Mouse (Mus musculus) stomach, embryonic 16.5 days (tissue): Measurements from ENCODE around the gene Hbb-bt. TPM values are rescaled to one million over a fixed set of nuclear protein-coding genes. Genes with fewer than 3 reads are reported as not detected.
A peak's percentile ranks its signal among the peaks of the same experiment; 100 is the strongest.

Experiments used
- ATAC-seq: fragments of 200-750 bp; cut with Nextera tagmentation; 2 replicates; pipeline ENCODE4 v1.8.0; 2017; ENCODE audit warnings: moderate number of reproducible peaks, moderate TSS enrichment; ENCODE audit not compliant: insufficient read depth, low FRiP score
- H3K27ac ChIP-seq: fragments of 300-500 bp; sonication (generic); 2 replicates; pipeline ENCODE4 v1.5.1; 2014; ENCODE audit warnings: low read length
- H3K27me3 ChIP-seq: fragments of 300-500 bp; sonication (generic); 2 replicates; pipeline ENCODE4 v1.6.1; 2014; ENCODE audit warnings: low read length, control low read depth, mixed read lengths; ENCODE audit not compliant: control insufficient read depth, insufficient read depth
- H3K36me3 ChIP-seq: fragments of 300-500 bp; sonication (generic); 2 replicates; pipeline ENCODE4 v1.6.1; 2014; ENCODE audit warnings: low read length; ENCODE audit not compliant: control insufficient read depth, insufficient read depth
- H3K4me1 ChIP-seq: fragments of 300-500 bp; sonication (generic); 2 replicates; pipeline ENCODE4 v1.6.1; 2014; ENCODE audit warnings: low read length, control low read depth, mixed read lengths; ENCODE audit not compliant: control insufficient read depth, insufficient read depth
- H3K4me2 ChIP-seq: fragments of 300-500 bp; sonication (generic); 2 replicates; pipeline ENCODE4 v1.6.1; 2014; ENCODE audit warnings: low read depth, low read length, mixed read lengths
- H3K4me3 ChIP-seq: fragments of 300-500 bp; sonication (generic); replicated peaks from 2 replicates; pipeline ENCODE4 v1.5.1; 2014; ENCODE audit warnings: mild to moderate bottlenecking, low read length
- H3K9ac ChIP-seq: fragments of 300-500 bp; sonication (generic); 2 replicates; pipeline ENCODE4 v1.6.1; 2014; ENCODE audit warnings: low read length
- H3K9me3 ChIP-seq: fragments of 300-500 bp; sonication (generic); replicated peaks from 2 replicates; pipeline ENCODE4 v1.6.1; 2016; ENCODE audit warnings: low read length, control low read depth; ENCODE audit not compliant: control insufficient read depth
- WGBS: fragments of 180-500 bp; shearing (Covaris S2); extraction: QIAGEN DNeasy Blood & Tissue Kit; methylation state at CpG from one replicate; pipeline ENCODE4 v1.1.7; 2014; 5-methylcytosine and 5-hydroxymethylcytosine counted together
- polyA plus RNA-seq: library from polyadenylated mRNA; unstranded; fragments of >200 nt; fragmentation: Nextera tagmentation; extraction: Ambion mirVana; gene quantifications from 2 replicates; pipeline ENCODE4 v1.2.1, GENCODE M21; 2015

Gene Hbb-bt
- polyA plus RNA-seq: 3,025 and 3,577 TPM in 2 replicates

- H3K9me3 ChIP-seq: no peaks in the 10 kb centered on the region
- no peak within 1 kb of the TSS for H3K9ac ChIP-seq
- H3K27ac ChIP-seq: no peak within 1 kb of the TSS
- no peak within 1 kb of the TSS for H3K4me3 ChIP-seq
- no peaks in the 10 kb centered on the region for H3K36me3 ChIP-seq
- ATAC-seq: peak; percentile 82
- H3K4me2 ChIP-seq: no peak within 1 kb of the TSS
- H3K4me1 ChIP-seq: no peaks in the 10 kb centered on the region
- WGBS: 85% methylated on average over 3 of the region's 3 CpGs
- no peaks in the 10 kb centered on the region for H3K27me3 ChIP-seq
These were observed at the start of gene Hbb-bt for GRCm38 (mm10) chr7:103813766-103814165. Gene Hbb-bt, minus strand, starts transcription at chr7:103813996.

- ATAC-seq: no peak
- H3K27me3 ChIP-seq: no peaks in the 10 kb centered on the region
- WGBS: 81% methylated on average over 3 of the region's 3 CpGs
These were observed 47.7 kb upstream of the Hbb-bt start for GRCm38 (mm10) chr7:103861531-103861930.

GRCm38 (mm10) chr7:103860855-103861254 lies 47.1 kb upstream of the Hbb-bt start:
- no peak overlapping the region for H3K4me3 ChIP-seq
- H3K9me3 ChIP-seq: no peaks in the 10 kb centered on the region
- no peaks in the 10 kb centered on the region for H3K27me3 ChIP-seq
- no peaks in the 10 kb centered on the region for H3K36me3 ChIP-seq
- peak; percentile 90 for ATAC-seq
- no peak overlapping the region for H3K4me2 ChIP-seq
- no peak overlapping the region for H3K9ac ChIP-seq
- H3K4me1 ChIP-seq: no peaks in the 10 kb centered on the region
- WGBS: 21% methylated on average over 1 of the region's 1 CpGs
- no peak overlapping the region for H3K27ac ChIP-seq

More at GRCm38 (mm10) chr7:103861531-103861930, 47.7 kb upstream of the Hbb-bt start:
- no peak overlapping the region for H3K4me2 ChIP-seq
- H3K4me3 ChIP-seq: no peak overlapping the region
- no peaks in the 10 kb centered on the region for H3K36me3 ChIP-seq
- H3K27ac ChIP-seq: no peak overlapping the region
- no peaks in the 10 kb centered on the region for H3K9me3 ChIP-seq
- no peak overlapping the region for H3K9ac ChIP-seq
- H3K4me1 ChIP-seq: no peaks in the 10 kb centered on the region

- Histone ChIP-seq H3K9ac (no peak overlapping the region), H3K27ac (no peak overlapping the region), H3K9me3 (no peaks in the 10 kb centered on the region), H3K4me3 (no peak overlapping the region), H3K4me2 (no peak overlapping the region), H3K36me3 (no peaks in the 10 kb centered on the region), H3K27me3 (no peaks in the 10 kb centered on the region), H3K4me1 (no peaks in the 10 kb centered on the region)
- ATAC-seq: peak; percentile 82
- WGBS: 53% methylated on average over 2 of the region's 2 CpGs
These were observed 45.3 kb upstream of the Hbb-bt start for GRCm38 (mm10) chr7:103859076-103859475.

- 56% methylated on average over 1 of the region's 1 CpGs for WGBS
These were observed 40.9 kb upstream of the Hbb-bt start for GRCm38 (mm10) chr7:103854669-103855068.

GRCm38 (mm10) chr7:103853090-103853489 lies 39.3 kb upstream of the Hbb-bt start, which contains the start of gene Hbb-y:
Gene Hbb-y, minus strand, starts transcription at chr7:103853216.
- 64% methylated on average over 2 of the region's 2 CpGs for WGBS
- no peak within 1 kb of the TSS for H3K4me2 ChIP-seq

More at GRCm38 (mm10) chr7:103854669-103855068, 40.9 kb upstream of the Hbb-bt start:
- ATAC-seq: no peak
- Histone ChIP-seq H3K4me2 (no peak overlapping the region), H3K27me3 (no peaks in the 10 kb centered on the region), H3K27ac (no peak overlapping the region), H3K36me3 (no peaks in the 10 kb centered on the region), H3K9ac (no peak overlapping the region), H3K9me3 (no peaks in the 10 kb centered on the region), H3K4me3 (no peak overlapping the region), H3K4me1 (no peaks in the 10 kb centered on the region)

GRCm38 (mm10) chr7:103844525-103845325 lies 30.9 kb upstream of the Hbb-bt start:
- Histone ChIP-seq H3K27ac (no peak overlapping the region), H3K4me2 (no peak overlapping the region), H3K4me1 (no peaks in the 10 kb centered on the region), H3K9ac (no peak overlapping the region), H3K4me3 (no peak overlapping the region), H3K27me3 (no peaks in the 10 kb centered on the region), H3K36me3 (no peaks in the 10 kb centered on the region), H3K9me3 (no peaks in the 10 kb centered on the region)
- 28% methylated on average over 2 of the region's 2 CpGs for WGBS
- ATAC-seq: no peak

More at GRCm38 (mm10) chr7:103853090-103853489, 39.3 kb upstream of the Hbb-bt start, which contains the start of gene Hbb-y:
- H3K36me3 ChIP-seq: no peaks in the 10 kb centered on the region
- no peaks in the 10 kb centered on the region for H3K4me1 ChIP-seq
- no peaks in the 10 kb centered on the region for H3K27me3 ChIP-seq
- ATAC-seq: no peak
- H3K4me3 ChIP-seq: no peak within 1 kb of the TSS
- H3K27ac ChIP-seq: no peak within 1 kb of the TSS
- no peak within 1 kb of the TSS for H3K9ac ChIP-seq
- no peaks in the 10 kb centered on the region for H3K9me3 ChIP-seq

- Histone ChIP-seq H3K27me3 (no peaks in the 10 kb centered on the region), H3K27ac (no peak within 1 kb of the TSS), H3K4me1 (no peaks in the 10 kb centered on the region), H3K4me3 (no peak within 1 kb of the TSS), H3K36me3 (no peaks in the 10 kb centered on the region), H3K9me3 (no peaks in the 10 kb centered on the region), H3K9ac (no peak within 1 kb of the TSS), H3K4me2 (no peak within 1 kb of the TSS)
- WGBS: 69% methylated on average over 2 of the region's 2 CpGs
- no peak for ATAC-seq
These were observed 29.2 kb upstream of the Hbb-bt start, which contains the start of gene Hbb-bh1 for GRCm38 (mm10) chr7:103843034-103843433. Gene Hbb-bh1, minus strand, starts transcription at chr7:103843164.

GRCm38 (mm10) chr7:103840268-103840667 lies 26.5 kb upstream of the Hbb-bt start, which contains the start of gene Hbb-bh2:
Gene Hbb-bh2, minus strand, starts transcription at chr7:103840520.
- ATAC-seq: no peak
- WGBS: 72% methylated on average over 3 of the region's 3 CpGs
- H3K4me3 ChIP-seq: no peak within 1 kb of the TSS
- H3K4me1 ChIP-seq: no peaks in the 10 kb centered on the region
- no peaks in the 10 kb centered on the region for H3K27me3 ChIP-seq
- no peak within 1 kb of the TSS for H3K9ac ChIP-seq
- H3K27ac ChIP-seq: no peak within 1 kb of the TSS
- H3K9me3 ChIP-seq: no peaks in the 10 kb centered on the region
- no peak within 1 kb of the TSS for H3K4me2 ChIP-seq
- no peaks in the 10 kb centered on the region for H3K36me3 ChIP-seq
